Mouse (Mus musculus): ENCODE results near the gene Rps27l.
"Not testable (repeated sequence)": the region's sequence is repeated elsewhere in the genome, so short reads cannot be mapped to it uniquely, and the experiment has no call there.

The Rps27l gene

GRCm38 (mm10) chr9:66945647-66946641, at the start of gene Rps27l:
Gene Rps27l (plus strand): TSS chr9:66946086.
- DNase-seq (ENCODE audit: extremely low spot score, low spot score): peak; percentile 95

- no peak for DNase-seq (ENCODE audit: extremely low spot score, low spot score)
Measured at GRCm38 (mm10) chr9:66896951-66897350, 48.9 kb upstream of the Rps27l start.

GRCm38 (mm10) chr9:66897851-66898250, 48.0 kb upstream of the Rps27l start:
- DNase-seq (ENCODE audit: extremely low spot score, low spot score): no peak

DNA sequence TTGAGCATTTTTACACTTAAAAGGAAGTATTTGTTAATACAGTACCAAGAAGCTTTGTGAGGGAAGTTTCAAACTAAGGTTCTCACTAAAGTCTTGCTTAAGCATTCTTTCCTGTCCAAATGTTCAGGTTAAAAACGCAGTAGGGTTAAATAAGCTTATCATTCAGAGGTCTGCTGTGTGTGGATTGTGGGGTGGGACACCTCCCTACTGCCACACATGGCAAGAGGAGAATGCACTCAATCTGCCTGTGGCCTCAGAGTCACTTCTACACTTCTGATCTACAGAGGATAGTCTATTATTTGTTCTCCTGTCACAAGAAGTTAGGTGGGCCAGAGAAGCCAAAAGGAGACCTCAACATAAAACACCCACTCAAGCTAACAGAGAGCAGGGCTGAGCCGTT, 46.8 kb upstream of the Rps27l start:
- DNase-seq (ENCODE audit: extremely low spot score, low spot score): no peak

- DNase-seq (ENCODE audit: extremely low spot score, low spot score): no peak
Measured at GRCm38 (mm10) chr9:66899526-66899925, 46.4 kb upstream of the Rps27l start.

GRCm38 (mm10) chr9:66905990-66906389, 39.9 kb upstream of the Rps27l start:
- no peak for DNase-seq (ENCODE audit: extremely low spot score, low spot score)

- no peak for DNase-seq (ENCODE audit: extremely low spot score, low spot score)
Measured at GRCm38 (mm10) chr9:66907126-66907525, 38.8 kb upstream of the Rps27l start.

- no peak for DNase-seq (ENCODE audit: extremely low spot score, low spot score)
Measured at GRCm38 (mm10) chr9:66907746-66908397, 38.0 kb upstream of the Rps27l start.

DNA sequence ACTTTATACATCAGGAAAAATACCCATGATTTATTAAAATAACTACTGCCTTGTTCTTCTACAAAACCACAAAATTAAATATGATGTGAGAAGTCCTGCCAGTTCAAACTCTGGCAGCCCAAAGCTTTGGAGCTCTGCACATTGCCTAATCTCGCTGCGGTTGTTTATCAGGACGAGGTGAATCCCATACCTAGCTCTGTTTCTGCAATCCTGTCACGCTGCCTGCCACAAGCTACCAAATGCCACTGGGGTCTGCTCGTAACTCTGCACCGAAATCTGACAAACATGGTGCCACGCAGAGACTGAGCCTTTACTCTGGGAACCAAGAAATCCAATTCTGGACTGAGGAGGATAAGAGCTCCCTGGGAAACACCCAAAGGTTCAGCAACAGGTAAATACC, 36.0 kb upstream of the Rps27l start:
- DNase-seq (ENCODE audit: extremely low spot score, low spot score): no peak

GRCm38 (mm10) chr9:66910677-66911076, 35.2 kb upstream of the Rps27l start:
- no peak for DNase-seq (ENCODE audit: extremely low spot score, low spot score)

GRCm38 (mm10) chr9:66912304-66912703, 33.6 kb upstream of the Rps27l start:
- DNase-seq (ENCODE audit: extremely low spot score, low spot score): no peak

GRCm38 (mm10) chr9:66913254-66913934, 32.5 kb upstream of the Rps27l start:
- DNase-seq (ENCODE audit: extremely low spot score, low spot score): not testable (repeated sequence)

- DNase-seq (ENCODE audit: extremely low spot score, low spot score): no peak
Measured at GRCm38 (mm10) chr9:66914540-66914939, 31.3 kb upstream of the Rps27l start.

- no peak for DNase-seq (ENCODE audit: extremely low spot score, low spot score)
Measured at GRCm38 (mm10) chr9:66915401-66915800, 30.5 kb upstream of the Rps27l start.

DNA sequence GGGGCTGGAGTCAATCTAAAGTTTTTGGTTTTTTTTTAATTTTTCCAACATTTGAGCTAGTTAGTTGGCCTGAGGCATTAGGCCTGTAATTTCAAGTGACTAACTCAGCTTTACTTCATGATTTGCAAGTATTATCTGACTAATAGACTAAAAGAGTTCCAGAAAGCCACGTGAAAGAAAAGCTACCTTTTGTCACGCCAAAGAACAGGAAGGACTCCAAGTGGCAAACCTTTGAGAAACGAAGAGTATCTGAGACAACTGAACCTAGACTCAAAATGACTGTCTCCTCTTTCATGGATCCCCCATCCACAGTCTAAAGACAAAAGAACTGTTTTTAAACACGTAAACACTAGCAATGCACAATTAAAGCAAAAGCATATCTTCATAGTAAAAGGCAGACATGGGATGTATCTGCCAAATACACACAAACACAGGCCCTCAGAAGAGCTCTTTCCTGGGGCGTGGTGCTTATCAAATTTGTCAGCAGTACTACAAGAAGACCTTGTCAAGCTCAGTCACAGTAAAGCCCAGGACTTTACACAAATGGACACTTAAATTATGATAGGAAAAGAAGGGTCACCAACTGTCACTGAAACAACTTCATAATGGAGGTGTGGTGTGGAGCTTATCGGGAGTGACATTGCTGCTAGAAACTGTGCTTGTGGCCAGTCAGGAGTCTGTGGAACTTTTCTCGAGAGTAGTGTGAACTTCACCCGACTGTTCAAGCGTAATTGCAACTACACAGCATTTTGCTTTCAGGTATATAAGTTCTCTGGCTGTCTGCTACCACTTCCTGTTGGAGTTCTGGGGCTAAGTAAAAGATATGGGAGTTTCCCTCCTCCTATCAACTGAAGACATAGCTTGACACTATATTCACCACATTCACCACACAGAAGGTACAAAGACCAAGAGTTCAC, 29.8 kb upstream of the Rps27l start:
- no peak for DNase-seq (ENCODE audit: extremely low spot score, low spot score)

DNA sequence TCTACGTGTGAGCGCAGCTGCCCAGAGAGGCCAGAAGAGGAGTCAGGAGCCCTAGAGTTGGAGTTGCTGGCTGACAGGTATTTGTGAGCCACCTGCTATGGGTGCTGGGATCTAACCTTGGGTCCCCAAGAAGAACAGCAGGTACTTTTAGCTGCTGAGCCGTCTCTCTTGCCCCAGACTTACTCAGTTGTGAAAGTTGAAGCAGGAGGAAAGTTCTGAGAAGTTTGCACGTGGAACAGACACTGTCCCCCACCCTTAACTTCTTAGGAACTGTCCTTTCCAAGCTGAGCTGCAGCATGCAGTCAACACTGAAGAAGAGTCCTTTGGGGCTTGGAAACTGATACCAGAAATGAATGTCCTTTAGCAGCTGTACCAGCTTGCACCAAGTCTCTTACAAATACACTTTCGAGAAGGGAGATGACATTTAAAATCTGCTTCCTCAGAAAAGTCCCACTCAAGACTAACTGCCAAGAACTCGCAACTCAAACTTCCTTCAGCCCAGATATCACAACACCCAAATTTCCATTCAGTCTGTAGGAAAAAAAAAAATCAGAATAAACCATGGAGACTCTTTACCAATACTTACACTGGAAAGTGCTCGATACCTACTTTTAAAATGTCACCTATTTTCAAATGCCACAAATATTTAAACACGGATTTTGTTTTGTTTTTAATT, 28.5 kb upstream of the Rps27l start:
- no peak for DNase-seq (ENCODE audit: extremely low spot score, low spot score)

DNA sequence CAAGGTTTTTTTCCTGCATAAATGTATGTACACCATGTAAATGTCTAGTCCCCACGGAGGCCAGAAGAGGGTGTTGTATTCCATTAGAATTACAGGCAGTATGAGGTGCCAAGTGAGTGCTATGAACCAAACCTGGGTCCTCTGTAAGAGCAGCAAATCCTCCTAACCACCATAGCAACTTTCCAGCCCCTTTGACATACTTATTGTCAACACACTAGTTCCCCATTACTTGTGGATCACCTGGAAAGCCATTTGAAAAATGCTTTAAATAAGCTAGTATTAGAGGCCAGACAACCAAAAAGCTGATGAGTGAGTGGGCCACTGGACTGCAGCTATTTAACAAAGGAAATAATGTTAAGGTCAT, 28.0 kb upstream of the Rps27l start:
- no peak for DNase-seq (ENCODE audit: extremely low spot score, low spot score)

GRCm38 (mm10) chr9:66918672-66919330, 27.1 kb upstream of the Rps27l start:
- peak; percentile 38 for DNase-seq (ENCODE audit: extremely low spot score, low spot score)

DNA sequence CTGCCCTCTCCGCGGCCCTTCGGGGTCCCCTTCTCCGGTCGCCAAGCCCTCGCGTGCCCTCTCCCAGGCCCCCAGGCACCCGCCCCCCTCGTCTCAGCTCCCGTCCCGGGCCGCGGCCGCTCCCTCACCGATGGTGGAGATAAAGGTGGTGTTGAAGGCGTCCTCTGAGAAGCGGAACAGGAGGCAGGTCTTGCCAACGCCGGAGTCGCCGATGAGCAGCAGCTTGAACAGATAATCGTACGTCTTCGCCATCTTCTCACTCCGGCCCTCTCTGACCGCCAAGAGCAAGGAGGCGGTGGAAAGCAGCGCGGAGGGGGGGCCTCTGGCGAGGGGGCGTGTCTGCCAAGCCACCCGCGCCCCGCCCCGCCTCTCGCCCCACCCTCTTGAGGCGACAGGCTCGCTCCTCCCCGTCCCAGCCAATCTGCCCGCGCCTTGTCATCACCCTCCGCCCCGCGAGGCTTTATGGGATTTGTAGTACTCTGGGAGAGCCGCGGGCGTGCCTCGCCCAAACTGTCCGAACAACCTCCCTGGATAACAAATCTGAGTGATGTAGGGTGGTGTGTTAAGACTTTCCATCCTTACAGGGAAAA, 26.4 kb upstream of the Rps27l start, which contains the start of gene Rab8b:
Gene Rab8b, minus strand, starts transcription at position 306 of the 590 bp plus-strand sequence.
- peak; percentile 99 for DNase-seq (ENCODE audit: extremely low spot score, low spot score)
